Mouse (Mus musculus): ENCODE measurements around the gene Uqcc1. TPM values are rescaled to one million over a fixed set of nuclear protein-coding genes. Genes with fewer than 3 reads are reported as not detected.

The Uqcc1 gene
- polyA plus RNA-seq, 1 experiment from 2014 or later, result 73.4 TPM

DNA sequence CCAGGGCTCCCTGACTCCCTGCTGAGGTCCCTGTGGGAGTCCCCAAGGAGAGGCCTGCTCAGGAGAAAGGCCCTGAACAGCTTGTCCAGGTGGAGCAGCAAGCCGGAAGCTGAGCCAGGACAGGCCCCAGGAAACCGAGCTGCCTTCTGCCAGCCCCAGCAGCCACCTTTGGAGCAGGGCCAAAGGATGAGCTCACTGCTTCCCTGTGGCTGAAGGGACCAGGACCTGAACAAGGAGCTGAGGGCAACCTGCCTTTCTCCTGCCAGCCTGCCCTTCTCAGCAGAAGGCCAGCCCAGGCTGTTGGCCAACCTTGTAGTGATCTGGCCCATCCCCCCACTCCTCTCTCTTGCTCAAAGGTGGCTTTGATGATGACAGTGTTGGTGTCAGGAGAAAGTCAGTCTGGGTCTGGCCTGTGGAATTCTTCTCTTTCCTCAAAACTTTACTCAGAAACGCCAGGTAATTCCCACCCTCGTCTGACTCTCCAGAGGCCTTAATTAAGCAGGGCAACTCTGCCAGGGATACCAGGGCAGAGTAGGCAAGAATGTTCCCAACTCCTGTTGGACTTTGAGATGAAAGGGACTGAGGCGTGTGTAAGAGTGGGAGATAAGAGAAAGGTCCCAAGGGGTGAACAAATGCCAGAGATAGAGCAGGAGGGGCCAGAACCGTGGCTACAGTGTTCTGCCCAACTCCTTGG is 124.7 kb downstream of the Uqcc1 start:
- POLR2A ChIA-PET, result interaction anchor here (0.6 to 0.8 kb wide), 2 partner anchors 13 to 304 kb away, joined by 3 to 5 read pairs; no protein-coding TSS in a partner anchor
- in situ Hi-C loops (cut with MboI; ENCODE audit: low pct_unique_long_range_greater_than_20kb), result no loop called here
- DNase-seq (ENCODE audit: low read depth, low spot score), result no peak
- no peak for TF ChIP-seq CTCF (IDR thresholded peaks at IDR 0.05)
- ATAC-seq, result peak; percentile 59
- H3K27me3 ChIP-seq, result no peaks in the 10 kb centered on the region
- CTCF ChIA-PET, result no interaction called here

GRCm38 (mm10) chr2:155804053-155804452 is 126.1 kb downstream of the Uqcc1 start:
- H3K27me3 ChIP-seq, result no peaks in the 10 kb centered on the region
- CTCF ChIA-PET, result no interaction called here
- POLR2A ChIA-PET, result interaction anchor here (0.8 kb wide), 2 partner anchors 14 to 149 kb away, joined by 3 to 4 read pairs; no protein-coding TSS in a partner anchor
- in situ Hi-C loops (cut with MboI; ENCODE audit: low pct_unique_long_range_greater_than_20kb), result no loop called here
- ATAC-seq (no peak), DNase-seq (ENCODE audit: low read depth, low spot score) (no peak)
- TF ChIP-seq CTCF (IDR thresholded peaks at IDR 0.05), result no peak

- ChIA-PET POLR2A (no interaction called here), CTCF (interaction anchor here (1.6 kb wide), 1 partner anchor 43 kb away, joined by 3 read pairs; no protein-coding TSS in a partner anchor)
- DNase-seq (ENCODE audit: low read depth, low spot score) (no peak), ATAC-seq (no peak)
- no peak for TF ChIP-seq CTCF (IDR thresholded peaks at IDR 0.05)
- in situ Hi-C loops (cut with MboI; ENCODE audit: low pct_unique_long_range_greater_than_20kb), result no loop called here
- no peaks in the 10 kb centered on the region for H3K27me3 ChIP-seq
Measured at GRCm38 (mm10) chr2:155802761-155803160, 127.3 kb downstream of the Uqcc1 start.

GRCm38 (mm10) chr2:155798613-155799012 is 131.5 kb downstream of the Uqcc1 start:
- ChIA-PET CTCF (interaction anchor here (1.0 kb wide), 1 partner anchor 15 kb away, joined by 3 read pairs; no protein-coding TSS in a partner anchor), POLR2A (no interaction called here)
- ATAC-seq (no peak), DNase-seq (ENCODE audit: low read depth, low spot score) (no peak)
- TF ChIP-seq CTCF (IDR thresholded peaks at IDR 0.05), result no peak
- in situ Hi-C loops (cut with MboI; ENCODE audit: low pct_unique_long_range_greater_than_20kb), result no loop called here
- H3K27me3 ChIP-seq, result no peaks in the 10 kb centered on the region

Other genes with a start within 250 kb of the Uqcc1 start
- 120 TPM for gene Trpc4ap, start 237.9 kb downstream of the Uqcc1 start, polyA plus RNA-seq (2021)
- 35.4 TPM for gene Edem2, start 200.8 kb downstream of the Uqcc1 start, polyA plus RNA-seq (2021)
- not detected for gene Gm17581, start 194.4 kb downstream of the Uqcc1 start, polyA plus RNA-seq (2021)
- gene Procr, start 179.2 kb downstream of the Uqcc1 start, polyA plus RNA-seq (2021), result 4.5 TPM
- gene Mmp24, start 155.0 kb downstream of the Uqcc1 start, polyA plus RNA-seq (2021), result 0.05 TPM
- 49.6 TPM for gene BC029722, start 110.9 kb downstream of the Uqcc1 start, polyA plus RNA-seq (2021)
- 170 TPM for gene Eif6, start 103.4 kb downstream of the Uqcc1 start, polyA plus RNA-seq (2021)
- 0.10 TPM for gene Fam83c, start 95.5 kb downstream of the Uqcc1 start, polyA plus RNA-seq (2021)
- not detected for gene Gm15557, start 10.4 kb upstream of the Uqcc1 start, polyA plus RNA-seq (2021)
- 0.03 TPM for gene Gdf5, start 15.1 kb upstream of the Uqcc1 start, polyA plus RNA-seq (2021)
- 40.2 TPM for gene Cep250, start 26.1 kb upstream of the Uqcc1 start, polyA plus RNA-seq (2021)
- 3.4 TPM for gene 6430550D23Rik, start 77.7 kb upstream of the Uqcc1 start, polyA plus RNA-seq (2021)
- gene Ergic3, start 77.7 kb upstream of the Uqcc1 start, polyA plus RNA-seq (2021), result 232 TPM
- not detected for gene Fer1l4, start 122.6 kb upstream of the Uqcc1 start, polyA plus RNA-seq (2021)
- 2.0 TPM for gene Spag4, start 134.9 kb upstream of the Uqcc1 start, polyA plus RNA-seq (2021)
- gene Cpne1, start 181.7 kb upstream of the Uqcc1 start, polyA plus RNA-seq (2021), result 66.0 TPM
- 14.1 TPM for gene Rbm12, start 181.7 kb upstream of the Uqcc1 start, polyA plus RNA-seq (2021)
- 17.4 TPM for gene Gm28036, start 196.8 kb upstream of the Uqcc1 start, polyA plus RNA-seq (2021)
- gene Romo1, start 213.7 kb upstream of the Uqcc1 start, polyA plus RNA-seq (2021), result 217 TPM
- 55.7 TPM for gene Nfs1, start 213.9 kb upstream of the Uqcc1 start, polyA plus RNA-seq (2021)
- 288 TPM for gene Rbm39, start 249.9 kb upstream of the Uqcc1 start, polyA plus RNA-seq (2021)